11 mouse cellular contexts compared by ENCODE assay signal in genomic region chr9:89497399-89497749, GRCm38 (mm10).
DNase-seq lines count a peak whose midpoint lies in the region; ATAC-seq and TF ChIP-seq lines count a peak whose summit lies in the region.
"Had no signal": no experiment of that assay in that cellular context is flagged by ENCODE, and none has a peak within 500 bp of the region (broad histone marks: within the 10 kb centered on the region; RNA-seq: fewer than 3 reads in every experiment).

No protein-coding gene starts in this region.

- H3K4me2 ChIP-seq in intestine, embryonic 14.5 days (ENCODE audit: low read length), result 0 out of 2 replicates have a peak overlapping the region, but pooled peaks have one; percentile 15
- H3K4me2 ChIP-seq in intestine, embryonic 15.5 days (replicated peaks), result no peak overlapping the region
- H3K4me2 ChIP-seq in forebrain, embryonic 15.5 days (replicated peaks), result no peak overlapping the region; the same call in 1 of the 2 replicates
- peak overlapping the region; percentile 37 for H3K4me2 ChIP-seq in limb, embryonic 12.5 days
- peak overlapping the region; percentile 31 for H3K4me2 ChIP-seq in neural tube, embryonic 13.5 days
- H3K4me2 ChIP-seq: stomach, embryonic 15.5 days had no signal

- WGBS in intestine, embryonic 14.5 days, result 31% methylated on average over 5 of the region's 7 CpGs
- 18% methylated on average over 7 of the region's 7 CpGs for WGBS in intestine, embryonic 15.5 days
- WGBS in forebrain, embryonic 15.5 days, result 8% methylated on average over 6 of the region's 7 CpGs
- 18% methylated on average over 6 of the region's 7 CpGs for WGBS in limb, embryonic 12.5 days
- WGBS in neural tube, embryonic 13.5 days, result 2% methylated on average over 5 of the region's 7 CpGs

- no peak overlapping the region for H3K9ac ChIP-seq in intestine, embryonic 14.5 days (ENCODE audit: low read length)
- no peak overlapping the region for H3K9ac ChIP-seq in intestine, embryonic 15.5 days
- no peak overlapping the region for H3K9ac ChIP-seq in forebrain, embryonic 15.5 days (replicated peaks)
- H3K9ac ChIP-seq in limb, embryonic 12.5 days (replicated peaks), result no peak overlapping the region
- peak overlapping the region; percentile 54 for H3K9ac ChIP-seq in neural tube, embryonic 13.5 days
- H3K9ac ChIP-seq: stomach, embryonic 15.5 days had no signal

- TF ChIP-seq CTCF in left cerebral cortex, adult 2 months (IDR thresholded peaks at IDR 0.05), result no peak

- no peak overlapping the region for H3K4me3 ChIP-seq in intestine, embryonic 14.5 days (ENCODE audit: low read depth, low read length)
- no peak overlapping the region for H3K4me3 ChIP-seq in intestine, embryonic 15.5 days (replicated peaks)
- H3K4me3 ChIP-seq in forebrain, embryonic 15.5 days, result no peak overlapping the region
- H3K4me3 ChIP-seq in limb, embryonic 12.5 days (replicated peaks), result no peak overlapping the region
- no peak overlapping the region for H3K4me3 ChIP-seq in neural tube, embryonic 13.5 days
- no peak overlapping the region for H3K4me3 ChIP-seq in left cerebral cortex, adult 2 months
- H3K4me3 ChIP-seq: stomach, embryonic 15.5 days had no signal

- no peaks in the 10 kb centered on the region for H3K27me3 ChIP-seq in intestine, embryonic 14.5 days (replicated peaks; ENCODE audit: control insufficient read depth, insufficient read depth, low read length)
- H3K27me3 ChIP-seq in intestine, embryonic 15.5 days (replicated peaks), result no peaks in the 10 kb centered on the region
- H3K27me3 ChIP-seq in forebrain, embryonic 15.5 days, result no peaks in the 10 kb centered on the region
- H3K27me3 ChIP-seq in limb, embryonic 12.5 days, result no peaks in the 10 kb centered on the region
- H3K27me3 ChIP-seq in neural tube, embryonic 13.5 days, result no peaks in the 10 kb centered on the region
- H3K27me3 ChIP-seq: stomach, embryonic 15.5 days had no signal

- DNase-seq in intestine, embryonic 14.5 days (ENCODE audit: low spot score), result no peak
- DNase-seq in Muller cell, postnatal 12 days (ENCODE audit: inconsistent ontology term), result no peak
- no peak for DNase-seq in left cerebral cortex, adult 2 months (ENCODE audit: extremely low spot score in 1 of 2, low spot score in 2 of 2)
- DNase-seq: cerebellum, adult 18-20 months; kidney, adult 2 months; lung, adult 18-20 months had no signal

- H3K4me1 ChIP-seq in intestine, embryonic 14.5 days (replicated peaks; ENCODE audit: control insufficient read depth, insufficient read depth, low read length), result no peaks in the 10 kb centered on the region; the same call in 1 of the 2 replicates
- no peaks in the 10 kb centered on the region for H3K4me1 ChIP-seq in intestine, embryonic 15.5 days (replicated peaks)
- H3K4me1 ChIP-seq in forebrain, embryonic 15.5 days, result 0 out of 2 replicates have a peak, but pooled peaks cover 7% of the 10 kb centered on the region
- H3K4me1 ChIP-seq in limb, embryonic 12.5 days (replicated peaks), result no peaks in the 10 kb centered on the region; the same call in 1 of the 2 replicates
- peaks cover 35% of the 10 kb centered on the region for H3K4me1 ChIP-seq in neural tube, embryonic 13.5 days (replicated peaks)
- H3K4me1 ChIP-seq: stomach, embryonic 15.5 days had no signal

- no peak overlapping the region for H3K27ac ChIP-seq in intestine, embryonic 14.5 days (ENCODE audit: low read depth)
- no peak overlapping the region for H3K27ac ChIP-seq in intestine, embryonic 15.5 days
- H3K27ac ChIP-seq in forebrain, embryonic 15.5 days (replicated peaks), result no peak overlapping the region
- 0 out of 2 replicates have a peak overlapping the region, but pooled peaks have one; percentile 1 for H3K27ac ChIP-seq in limb, embryonic 12.5 days
- peak overlapping the region; percentile 96 for H3K27ac ChIP-seq in neural tube, embryonic 13.5 days (replicated peaks)
- H3K27ac ChIP-seq in left cerebral cortex, adult 2 months, result no peak overlapping the region
- H3K27ac ChIP-seq: stomach, embryonic 15.5 days had no signal

- H3K9me3 ChIP-seq in intestine, embryonic 14.5 days (ENCODE audit: control insufficient read depth, low read length), result no peaks in the 10 kb centered on the region
- no peaks in the 10 kb centered on the region for H3K9me3 ChIP-seq in intestine, embryonic 15.5 days
- no peaks in the 10 kb centered on the region for H3K9me3 ChIP-seq in forebrain, embryonic 15.5 days
- H3K9me3 ChIP-seq in limb, embryonic 12.5 days, result no peaks in the 10 kb centered on the region
- no peaks in the 10 kb centered on the region for H3K9me3 ChIP-seq in neural tube, embryonic 13.5 days
- H3K9me3 ChIP-seq: stomach, embryonic 15.5 days had no signal

- no peak for ATAC-seq in intestine, embryonic 14.5 days (replicated peaks; ENCODE audit: low FRiP score, low TSS enrichment, low read depth)
- ATAC-seq in intestine, embryonic 15.5 days, result no peak
- ATAC-seq in forebrain, embryonic 15.5 days (replicated peaks), result peak; percentile 71; the same call in 1 of the 2 replicates
- ATAC-seq in limb, embryonic 12.5 days (ENCODE audit: insufficient number of reproducible peaks, insufficient read depth, low FRiP score, low TSS enrichment, low read depth), result no peak; the same call in 1 of the 2 replicates
- peak; percentile 88 for ATAC-seq in neural tube, embryonic 13.5 days (ENCODE audit: low read depth)

- intact Hi-C loops in left cerebral cortex, adult 2 months (cut with DNase I), result no loop called here

- H3K36me3 ChIP-seq in intestine, embryonic 14.5 days (ENCODE audit: control insufficient read depth, insufficient read depth, low read length), result no peaks in the 10 kb centered on the region
- no peaks in the 10 kb centered on the region for H3K36me3 ChIP-seq in intestine, embryonic 15.5 days
- H3K36me3 ChIP-seq in forebrain, embryonic 15.5 days, result no peaks in the 10 kb centered on the region
- H3K36me3 ChIP-seq in limb, embryonic 12.5 days, result no peaks in the 10 kb centered on the region
- H3K36me3 ChIP-seq in neural tube, embryonic 13.5 days, result no peaks in the 10 kb centered on the region
- H3K36me3 ChIP-seq: stomach, embryonic 15.5 days had no signal

Comparison
In these comparisons a context has a peak if more than half of its experiments do, and no peak if none do; other contexts are left out.
1. H3K4me2 ChIP-seq: peak in intestine, embryonic 14.5 days (single experiment), limb, embryonic 12.5 days (single experiment) and neural tube, embryonic 13.5 days (single experiment); none in intestine, embryonic 15.5 days (single experiment) and forebrain, embryonic 15.5 days (single experiment).
2. ATAC-seq: peak in forebrain, embryonic 15.5 days (single experiment) and neural tube, embryonic 13.5 days (single experiment); none in intestine, embryonic 14.5 days (single experiment), intestine, embryonic 15.5 days (single experiment) and limb, embryonic 12.5 days (single experiment).
3. H3K27ac ChIP-seq: peak in limb, embryonic 12.5 days (single experiment) and neural tube, embryonic 13.5 days (single experiment); none in intestine, embryonic 14.5 days (single experiment), intestine, embryonic 15.5 days (single experiment), forebrain, embryonic 15.5 days (single experiment) and left cerebral cortex, adult 2 months (single experiment).